Comparison of ENCODE assay signal across 18 mouse cellular contexts in genomic region chr5:118377402-118377848, GRCm38 (mm10).
DNase-seq lines count a peak whose midpoint lies in the region; ATAC-seq and TF ChIP-seq lines count a peak whose summit lies in the region.
"Had no signal": no experiment of that assay in that cellular context is flagged by ENCODE, and none has a peak within 500 bp of the region (broad histone marks: within the 10 kb centered on the region; RNA-seq: fewer than 3 reads in every experiment).

No protein-coding gene starts in this region.

- intact Hi-C loops in left cerebral cortex, postnatal 4 days (cut with DNase I), result no loop called here

- 23% methylated on average over 8 of the region's 8 CpGs for WGBS in midbrain, embryonic 14.5 days
- 39% methylated on average over 8 of the region's 8 CpGs for WGBS in midbrain, embryonic 13.5 days
- WGBS in hindbrain, postnatal 0 days, result 41% methylated on average over 8 of the region's 8 CpGs

- H3K27ac ChIP-seq in midbrain, embryonic 14.5 days (replicated peaks; ENCODE audit: low read depth, low read length), result no peak overlapping the region
- H3K27ac ChIP-seq in midbrain, embryonic 13.5 days, result no peak overlapping the region
- no peak overlapping the region for H3K27ac ChIP-seq in hindbrain, postnatal 0 days
- H3K27ac ChIP-seq: layer of hippocampus, adult 2 months; left cerebral cortex, adult 2 months had no signal

- peaks cover 25% of the 10 kb centered on the region; the same call in 1 of the 2 replicates for H3K27me3 ChIP-seq in midbrain, embryonic 14.5 days (ENCODE audit: control insufficient read depth, insufficient read depth, low read length)
- peaks cover 62% of the 10 kb centered on the region for H3K27me3 ChIP-seq in midbrain, embryonic 13.5 days
- no peaks in the 10 kb centered on the region for H3K27me3 ChIP-seq in Patski
- H3K27me3 ChIP-seq in hindbrain, postnatal 0 days (ENCODE audit: insufficient read depth, low read length), result no peaks in the 10 kb centered on the region

- DNase-seq in left cerebral cortex, postnatal 4 days, result peak; percentile 28
- DNase-seq in left cerebral cortex, adult 18-20 months (ENCODE audit: low spot score in 2 of 2), result no peak
- peak; percentile 58 for DNase-seq in midbrain, embryonic 14.5 days
- peak; percentile 91 for DNase-seq in Patski (ENCODE audit: low read depth, low spot score)
- DNase-seq in hindbrain, postnatal 0 days (ENCODE audit: low spot score), result peak; percentile 33
- DNase-seq in T-cell, adult 2 months (ENCODE audit: low spot score), result no peak
- no peak for DNase-seq in kidney, postnatal 14 days
- DNase-seq: cerebellum, adult 11-12 months; kidney, adult 9 months; right cerebral cortex, postnatal 14 days; thymus, postnatal 4 days had no signal

- no peak overlapping the region for H3K4me2 ChIP-seq in midbrain, embryonic 14.5 days (ENCODE audit: low read length)
- H3K4me2 ChIP-seq in midbrain, embryonic 13.5 days (replicated peaks), result no peak overlapping the region
- no peak overlapping the region for H3K4me2 ChIP-seq in hindbrain, postnatal 0 days (ENCODE audit: low read depth, low read length)

- H3K4me1 ChIP-seq in midbrain, embryonic 14.5 days (ENCODE audit: control insufficient read depth, insufficient read depth, low read length), result peaks cover 24% of the 10 kb centered on the region; the same call in 1 of the 2 replicates
- peaks cover 46% of the 10 kb centered on the region for H3K4me1 ChIP-seq in midbrain, embryonic 13.5 days (replicated peaks)
- H3K4me1 ChIP-seq in hindbrain, postnatal 0 days (ENCODE audit: insufficient read depth, low read length), result peaks cover 5% of the 10 kb centered on the region; the same call in 1 of the 2 replicates

- in situ Hi-C loops in Patski (cut with MboI; ENCODE audit: low pct_unique_long_range_greater_than_20kb), result no loop called here

- CTCF ChIA-PET in Patski (lab: Charles Lee), result interaction anchor here (1.2 to 1.3 kb wide), 2 partner anchors 108 to 182 kb away, joined by 3 read pairs; no protein-coding TSS in a partner anchor

- POLR2A ChIA-PET in Patski (lab: Charles Lee), result interaction anchor here (1.2 to 2.1 kb wide), 2 partner anchors 37 to 82 kb away, joined by 3 to 8 read pairs; no protein-coding TSS in a partner anchor

- H3K9ac ChIP-seq in midbrain, embryonic 14.5 days (replicated peaks; ENCODE audit: low read length), result no peak overlapping the region
- no peak overlapping the region for H3K9ac ChIP-seq in midbrain, embryonic 13.5 days (replicated peaks)
- no peak overlapping the region for H3K9ac ChIP-seq in hindbrain, postnatal 0 days (replicated peaks; ENCODE audit: low read length)

- H3K9me3 ChIP-seq in midbrain, embryonic 14.5 days (ENCODE audit: control insufficient read depth, low read length), result no peaks in the 10 kb centered on the region
- H3K9me3 ChIP-seq in midbrain, embryonic 13.5 days, result no peaks in the 10 kb centered on the region
- H3K9me3 ChIP-seq in hindbrain, postnatal 0 days (ENCODE audit: low read length), result no peaks in the 10 kb centered on the region

- H3K36me3 ChIP-seq in midbrain, embryonic 14.5 days (ENCODE audit: control insufficient read depth, insufficient read depth, low read length), result no peaks in the 10 kb centered on the region
- H3K36me3 ChIP-seq in midbrain, embryonic 13.5 days, result no peaks in the 10 kb centered on the region
- no peaks in the 10 kb centered on the region for H3K36me3 ChIP-seq in hindbrain, postnatal 0 days (ENCODE audit: insufficient read depth, low read length)

- ATAC-seq in midbrain, embryonic 14.5 days (ENCODE audit: low FRiP score, low TSS enrichment), result no peak
- ATAC-seq in midbrain, embryonic 13.5 days, result no peak
- ATAC-seq in Patski, result peak; percentile 79
- ATAC-seq in hindbrain, postnatal 0 days, result no peak
- ATAC-seq: CD4-positive, CD25-positive, alpha-beta regulatory T cell, adult 4 months; forebrain, embryonic 14.5 days; inflammation-experienced regulatory T-cells, adult 6 months had no signal

- TF ChIP-seq CTCF in Patski (IDR thresholded peaks at IDR 0.05), result no peak
- TF ChIP-seq CTCF in hindbrain, postnatal 0 days (IDR thresholded peaks at IDR 0.05; ENCODE audit: low read depth), result no peak

- no peak overlapping the region for H3K4me3 ChIP-seq in midbrain, embryonic 14.5 days (replicated peaks; ENCODE audit: low read depth, low read length)
- H3K4me3 ChIP-seq in midbrain, embryonic 13.5 days (replicated peaks), result no peak overlapping the region
- no peak overlapping the region for H3K4me3 ChIP-seq in hindbrain, postnatal 0 days (ENCODE audit: low read length)
- H3K4me3 ChIP-seq: layer of hippocampus, adult 2 months; left cerebral cortex, adult 2 months; myocyte had no signal

Comparison
In these comparisons a context has a peak if more than half of its experiments do, and no peak if none do; other contexts are left out.
1. DNase-seq: peak in left cerebral cortex, postnatal 4 days (single experiment), midbrain, embryonic 14.5 days (single experiment), Patski (single experiment) and hindbrain, postnatal 0 days (single experiment); none in left cerebral cortex, adult 18-20 months (0 of 2), T-cell, adult 2 months (single experiment) and kidney, postnatal 14 days (single experiment).